Mouse (Mus musculus) heart, adult 2 months (tissue): ENCODE data around the gene Rapgef2. TPM values are rescaled to one million over a fixed set of nuclear protein-coding genes. Genes with fewer than 3 reads are reported as not detected.
A peak's percentile ranks its signal among the peaks of the same experiment; 100 is the strongest.
"Not testable (repeated sequence)": the region's sequence is repeated elsewhere in the genome, so short reads cannot be mapped to it uniquely, and the experiment has no call there.

ENCODE experiments used
- DNase-seq, 2 experiments: peaks; one replicate each; pipeline ENCODE4 v3.0.0; 2021
- H3K27ac ChIP-seq: fragments of 200-600 bp; 2 replicates; pipeline ENCODE4 v1.8.1; 2022
- H3K27me3 ChIP-seq: fragments of 200-500 bp; 2 replicates; pipeline ENCODE4 v1.6.1; 2012; ENCODE audit warnings: mild to moderate bottlenecking, low read length, inconsistent platforms, mixed read lengths; ENCODE audit not compliant: control insufficient read depth, insufficient read depth
- H3K36me3 ChIP-seq: fragments of 200-500 bp; 2 replicates; pipeline ENCODE4 v1.6.1; 2012; ENCODE audit warnings: low read length, inconsistent platforms; ENCODE audit not compliant: control insufficient read depth, insufficient read depth
- H3K4me1 ChIP-seq: fragments of 200-500 bp; 2 replicates; pipeline ENCODE4 v1.6.1; 2011; ENCODE audit warnings: low read length; ENCODE audit not compliant: control insufficient read depth, insufficient read depth
- H3K4me3 ChIP-seq: fragments of 200-600 bp; 2 replicates; pipeline ENCODE4 v1.8.1; 2022
- H3K79me2 ChIP-seq: fragments of 200-500 bp; replicated peaks from 2 replicates; pipeline ENCODE4 v1.6.1; 2012; ENCODE audit warnings: mild to moderate bottlenecking, inconsistent platforms, low read length, moderate library complexity, mixed read lengths; ENCODE audit not compliant: control insufficient read depth, insufficient read depth
- H3K9ac ChIP-seq: fragments of 200-500 bp; 2 replicates; pipeline ENCODE4 v1.6.1; 2012; ENCODE audit warnings: low read depth, mild to moderate bottlenecking, control low read depth, inconsistent platforms, low read length, mixed read lengths
- CTCF ChIP-seq: fragments of 200-600 bp; IDR thresholded peaks from 2 replicates; pipeline ENCODE4 v1.8.1; 2022; ENCODE audit warnings: antibody characterized with exemption, mild to moderate bottlenecking, moderate library complexity
- EP300 ChIP-seq: fragments of 200-500 bp; IDR thresholded peaks from 2 replicates; pipeline ENCODE4 v1.6.1; 2011; ENCODE audit warnings: low read depth, low read length, control low read depth; ENCODE audit not compliant: insufficient read depth
- POLR2A ChIP-seq: fragments of 200-500 bp; IDR thresholded peaks from 2 replicates; pipeline ENCODE4 v1.6.1; 2011; ENCODE audit warnings: mild to moderate bottlenecking, low read depth, low read length, control low read depth; ENCODE audit not compliant: insufficient read depth
- WGBS: fragments of 180-500 bp; shearing (Covaris S2); methylation state at CpG from one replicate; pipeline ENCODE4 v1.1.7; 2018; 5-methylcytosine and 5-hydroxymethylcytosine counted together
- intact Hi-C: fragments of 180-260 bp; cut with DNase I; formaldehyde crosslinking; loops from one replicate; pipeline ENCODE4 v1.15.1; 2025
- polyA plus RNA-seq: library from polyadenylated mRNA; depleted of rRNA; stranded (reverse); fragments of >200 nt; gene quantifications from 2 replicates; pipeline ENCODE4 v1.2.3, GENCODE M21; 2012
- total RNA-seq, 2 experiments: library from RNA; stranded (reverse); gene quantifications; 2 replicates each; pipeline ENCODE4 v1.2.3; 2021

Rapgef2 gene
- total and polyA plus RNA-seq, 3 experiments = 10.6 to 36.2 (median 31.7) TPM

DNA sequence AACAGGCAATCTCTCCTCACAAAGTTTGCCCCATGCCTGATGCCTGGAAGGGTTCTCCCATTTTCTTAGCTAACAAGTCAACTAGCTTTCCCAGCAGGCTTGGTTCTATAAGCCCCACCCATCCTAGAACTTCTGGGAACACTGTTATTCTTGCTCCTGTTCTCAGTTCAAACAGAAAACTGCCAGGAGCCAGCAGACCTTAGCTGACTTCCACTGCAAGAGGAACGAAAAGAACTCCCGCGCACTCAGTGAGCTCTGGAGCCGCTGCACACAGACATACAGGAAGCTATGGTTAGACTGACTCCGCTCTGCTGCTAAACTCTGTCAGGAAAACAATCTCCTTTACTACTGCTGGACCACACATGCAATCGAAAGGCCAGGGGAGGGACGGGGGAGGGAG lies 214.8 kb downstream of the Rapgef2 start:
- Histone ChIP-seq H3K36me3 (peaks cover 33% of the 10 kb centered on the region), H3K27me3 (no peaks in the 10 kb centered on the region), H3K79me2 (no peaks in the 10 kb centered on the region), H3K4me1 (peaks cover 5% of the 10 kb centered on the region), H3K27ac (peak overlapping the region; percentile 61), H3K4me3 (peak overlapping the region; percentile 22; the same call in 1 of the 2 replicates), H3K9ac (peak overlapping the region; percentile 43)
- intact Hi-C loops = loop anchor here (2.0 kb wide), 1 partner anchor 113 kb away; no protein-coding TSS in a partner anchor
- TF ChIP-seq EP300 (no peak), POLR2A (peak; percentile 64)
- WGBS = 6% methylated on average over 5 of the region's 7 CpGs
- peak; percentile 44 to 52 for DNase-seq

DNA sequence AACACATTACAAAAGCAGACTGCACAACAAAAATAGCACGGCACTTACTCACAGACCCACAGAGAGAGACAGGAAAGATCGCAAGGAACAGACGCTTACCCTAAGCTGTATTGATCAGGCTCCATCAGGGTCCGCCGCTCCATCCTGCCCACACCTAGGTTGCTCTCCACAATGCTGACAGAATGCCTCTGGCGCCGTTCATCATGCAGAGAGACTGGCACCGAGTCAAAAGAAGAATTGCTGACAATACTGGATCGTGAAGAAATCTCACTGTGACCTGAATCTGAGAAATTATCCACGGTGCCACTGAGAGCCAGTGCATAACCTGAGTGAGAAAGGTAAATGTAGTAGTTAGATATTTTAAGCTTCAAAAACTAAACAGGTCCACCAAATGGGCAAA lies 216.4 kb downstream of the Rapgef2 start:
- H3K27me3 ChIP-seq = no peaks in the 10 kb centered on the region
- H3K79me2 ChIP-seq = no peaks in the 10 kb centered on the region
- TF ChIP-seq POLR2A = no peak
- no peak for TF ChIP-seq EP300
- no peak for DNase-seq
- intact Hi-C loops = loop anchor here (2.0 kb wide), 1 partner anchor 111 kb away; no protein-coding TSS in a partner anchor
- no peak overlapping the region for H3K9ac ChIP-seq
- H3K36me3 ChIP-seq = peaks cover 35% of the 10 kb centered on the region
- peaks cover 5% of the 10 kb centered on the region for H3K4me1 ChIP-seq
- WGBS = 84% methylated on average over 10 of the region's 10 CpGs
- H3K4me3 ChIP-seq = no peak overlapping the region
- H3K27ac ChIP-seq = no peak overlapping the region; the same call in 1 of the 2 replicates

DNA sequence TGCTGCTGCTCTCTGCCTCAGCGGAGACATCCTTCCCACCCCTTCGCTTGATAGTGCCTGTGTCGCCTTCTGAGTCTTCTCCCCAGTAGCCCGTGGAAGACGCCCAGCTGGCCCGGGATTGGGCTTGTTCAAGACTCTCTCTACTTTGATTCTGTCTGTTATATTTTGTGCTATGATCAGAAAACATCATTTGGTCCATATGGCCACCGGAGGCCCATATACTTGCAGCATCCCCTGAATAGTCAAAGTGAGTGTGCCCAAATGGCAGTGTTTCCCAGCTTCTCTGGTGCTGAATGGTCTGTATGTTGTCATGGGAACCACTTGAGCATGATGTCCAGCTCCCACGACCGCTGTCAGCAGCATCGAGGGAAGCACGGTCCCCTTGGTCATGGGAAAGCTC lies 217.3 kb downstream of the Rapgef2 start:
- no peak overlapping the region for H3K9ac ChIP-seq
- peaks cover 5% of the 10 kb centered on the region for H3K4me1 ChIP-seq
- no peak for TF ChIP-seq EP300
- TF ChIP-seq CTCF = no peak
- no peak for TF ChIP-seq POLR2A
- no peak overlapping the region for H3K4me3 ChIP-seq
- 89% methylated on average over 11 of the region's 11 CpGs for WGBS
- no peaks in the 10 kb centered on the region for H3K27me3 ChIP-seq
- DNase-seq = no peak
- no peaks in the 10 kb centered on the region for H3K79me2 ChIP-seq
- intact Hi-C loops = no loop called here
- peaks cover 30% of the 10 kb centered on the region for H3K36me3 ChIP-seq
- no peak overlapping the region for H3K27ac ChIP-seq

GRCm38 (mm10) chr3:79066455-79067055 lies 219.8 kb downstream of the Rapgef2 start:
- Histone ChIP-seq H3K27me3 (no peaks in the 10 kb centered on the region), H3K36me3 (peaks cover 18% of the 10 kb centered on the region), H3K9ac (no peak overlapping the region), H3K4me1 (peaks cover 1% of the 10 kb centered on the region), H3K79me2 (no peaks in the 10 kb centered on the region), H3K27ac (no peak overlapping the region), H3K4me3 (no peak overlapping the region)
- 89% methylated on average over 28 of the region's 28 CpGs for WGBS
- TF ChIP-seq CTCF = no peak
- intact Hi-C loops = no loop called here
- peak; percentile 19 to 41 for DNase-seq

DNA sequence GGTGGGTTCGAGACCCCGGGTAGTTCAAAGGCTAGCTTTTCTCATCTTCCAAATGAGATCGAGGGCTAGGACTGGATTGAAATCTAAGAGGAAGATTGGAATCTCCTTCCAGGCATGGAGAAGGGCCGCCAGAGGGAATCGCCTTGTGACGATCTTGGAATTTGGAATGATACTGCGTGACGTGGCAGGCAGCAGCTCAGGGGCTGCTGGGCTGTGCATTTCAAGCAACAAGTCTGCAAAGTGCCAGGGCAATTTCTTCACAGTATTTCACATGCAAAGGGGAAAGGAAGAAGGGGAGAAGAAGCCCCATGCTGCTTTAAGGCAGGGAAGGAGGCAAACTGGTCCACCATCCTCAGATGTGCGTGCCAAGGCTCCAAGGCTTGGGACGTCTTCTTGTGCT lies 222.2 kb downstream of the Rapgef2 start:
- TF ChIP-seq EP300 = no peak
- no peak for TF ChIP-seq CTCF
- TF ChIP-seq POLR2A = no peak
- Histone ChIP-seq H3K27ac (no peak overlapping the region), H3K4me3 (no peak overlapping the region), H3K79me2 (no peaks in the 10 kb centered on the region), H3K4me1 (peaks cover 2% of the 10 kb centered on the region; the same call in 1 of the 2 replicates), H3K36me3 (peaks cover 8% of the 10 kb centered on the region), H3K9ac (no peak overlapping the region), H3K27me3 (no peaks in the 10 kb centered on the region)
- 84% methylated on average over 10 of the region's 10 CpGs for WGBS
- DNase-seq = no peak
- intact Hi-C loops = no loop called here

DNA sequence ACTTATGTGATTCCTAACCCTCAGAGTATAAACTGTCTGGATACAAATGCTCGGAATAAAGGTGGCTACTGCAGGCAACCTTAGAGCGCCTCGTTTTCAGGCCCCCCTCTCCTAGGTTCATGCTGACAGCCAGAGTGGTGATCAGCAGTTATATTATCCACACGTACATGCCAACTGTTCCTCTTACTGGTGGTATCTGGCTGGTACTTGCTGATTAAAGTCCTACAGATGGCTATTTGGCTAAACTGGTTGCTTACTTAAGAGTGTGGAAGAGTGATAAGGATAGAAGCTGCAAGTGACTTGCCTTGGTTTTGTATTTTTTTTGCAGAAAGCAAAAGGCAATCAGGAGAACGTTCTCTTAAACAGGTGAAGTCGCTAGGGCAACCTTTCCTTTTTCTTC lies 224.9 kb downstream of the Rapgef2 start:
- TF ChIP-seq POLR2A (no peak), EP300 (no peak), CTCF (no peak)
- intact Hi-C loops = no loop called here
- Histone ChIP-seq H3K4me1 (peaks cover 2% of the 10 kb centered on the region; the same call in 1 of the 2 replicates), H3K36me3 (peaks cover 8% of the 10 kb centered on the region), H3K9ac (no peak overlapping the region), H3K79me2 (no peaks in the 10 kb centered on the region), H3K4me3 (no peak overlapping the region), H3K27ac (peak overlapping the region; percentile 12; the same call in 1 of the 2 replicates), H3K27me3 (no peaks in the 10 kb centered on the region)
- 68% methylated on average over 6 of the region's 6 CpGs for WGBS
- DNase-seq = no peak

DNA sequence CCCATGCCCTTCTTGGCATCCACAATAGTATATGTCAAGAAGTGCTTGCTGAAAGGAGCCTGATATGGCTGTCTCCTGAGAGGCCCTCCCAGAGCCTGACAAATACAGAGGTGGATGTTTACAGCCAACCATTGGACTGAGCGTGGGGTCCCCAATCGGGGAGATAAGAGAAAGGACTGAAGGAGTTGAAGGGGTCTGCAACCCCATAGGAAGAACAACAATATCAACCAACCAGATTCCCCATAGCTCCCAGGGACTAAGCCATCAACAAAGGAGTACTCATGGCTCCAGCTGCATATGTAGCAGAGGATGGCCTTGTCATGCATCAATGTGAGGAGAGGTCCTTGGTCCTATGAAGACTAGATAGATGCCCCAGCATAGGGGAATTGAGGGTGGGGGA lies 227.8 kb downstream of the Rapgef2 start:
- H3K27ac ChIP-seq, H3K9ac ChIP-seq, H3K79me2 ChIP-seq, H3K4me1 ChIP-seq, intact Hi-C loops, H3K4me3 ChIP-seq, H3K36me3 ChIP-seq, H3K27me3 ChIP-seq, DNase-seq: not testable (repeated sequence)
- 78% methylated on average over 2 of the region's 2 CpGs for WGBS
